Mouse (Mus musculus) G1E (cell line): ENCODE measurements around the gene Dyx1c1. TPM values are rescaled to one million over a fixed set of nuclear protein-coding genes. Genes with fewer than 3 reads are reported as not detected.

Source experiments
- ATAC-seq: 2 replicates; pipeline ENCODE4 v1.8.0; 2016; ENCODE audit warnings: mild to moderate bottlenecking; ENCODE audit not compliant: insufficient number of reproducible peaks, poor library complexity, low FRiP score, severe bottlenecking; ENCODE audit errors: extremely low read depth
- DNase-seq: peaks from one replicate; pipeline ENCODE4 v3.0.0; 2012; ENCODE audit warnings: low spot score
- H3K27me3 ChIP-seq: 2 replicates; pipeline ENCODE4 v1.6.1; 2012; ENCODE audit warnings: mild to moderate bottlenecking, low read length, inconsistent platforms; ENCODE audit not compliant: insufficient read depth
- H3K36me3 ChIP-seq: replicated peaks from 2 replicates; pipeline ENCODE3; 2012; ENCODE audit warnings: mild to moderate bottlenecking, inconsistent platforms
- H3K4me1 ChIP-seq: 2 replicates; pipeline ENCODE4 v1.6.1; 2012; ENCODE audit warnings: low read depth, low read length, inconsistent platforms, mixed read lengths; ENCODE audit not compliant: insufficient read depth
- H3K4me3 ChIP-seq: 2 replicates; pipeline ENCODE4 v1.5.1; 2012; ENCODE audit warnings: low read depth, mild to moderate bottlenecking, inconsistent platforms, low read length, moderate library complexity, mixed read lengths
- H3K9me3 ChIP-seq: replicated peaks from 2 replicates; pipeline ENCODE4 v1.6.1; 2012; ENCODE audit warnings: inconsistent platforms
- CTCF ChIP-seq: IDR thresholded peaks from 2 replicates; pipeline ENCODE4 v1.5.1; 2012; ENCODE audit warnings: low read depth, low read length, inconsistent platforms, mixed read lengths
- GATA1 ChIP-seq: IDR thresholded peaks from 2 replicates; pipeline ENCODE4 v1.6.1; 2012; ENCODE audit warnings: borderline replicate concordance, low read length, inconsistent platforms, mixed read lengths
- GATA2 ChIP-seq: IDR thresholded peaks from 2 replicates; pipeline ENCODE4 v1.6.1; 2012; ENCODE audit warnings: low read depth, low read length, inconsistent platforms, borderline replicate concordance
- POLR2AphosphoS5 ChIP-seq: IDR thresholded peaks from 2 replicates; pipeline ENCODE4 v1.6.1; 2012; ENCODE audit warnings: low read depth, low read length, inconsistent platforms; ENCODE audit not compliant: insufficient replicate concordance
- TAL1 ChIP-seq: conservative IDR thresholded peaks from 2 replicates; pipeline ENCODE4 v1.6.1; 2012; ENCODE audit warnings: low read depth, low read length, inconsistent platforms, mixed read lengths
- polyA plus RNA-seq: library from polyadenylated mRNA; stranded (reverse); fragments of >175 nt; gene quantifications from 2 replicates; pipeline ENCODE4 v1.2.3, GENCODE M21; 2012
- total RNA-seq, 2 experiments: library from RNA; stranded (forward) in 1 of 2; stranded (reverse) in 1 of 2; fragments of 200-1000 nt in 1 of 2; fragments of >200 nt in 1 of 2; fragmentation: Nextera tagmentation in 1 of 2; gene quantifications; 2 replicates each; pipeline ENCODE4 v1.2.3; 2014 to 2017

Dyx1c1 gene
- total and polyA plus RNA-seq, 3 experiments: 0.22 to 1.9 TPM; not detected in 1

GRCm38 (mm10) chr9:72969874-72970273, 11.3 kb downstream of the Dyx1c1 start:
- TF ChIP-seq TAL1 (no peak), CTCF (no peak), GATA1 (no peak), POLR2AphosphoS5 (no peak), GATA2 (no peak)
- no peak for ATAC-seq
- DNase-seq: no peak
- Histone ChIP-seq H3K4me1 (peaks cover 2% of the 10 kb centered on the region; the same call in 1 of the 2 replicates), H3K4me3 (no peak overlapping the region), H3K9me3 (no peaks in the 10 kb centered on the region), H3K36me3 (no peaks in the 10 kb centered on the region), H3K27me3 (peaks cover 3% of the 10 kb centered on the region; the same call in 1 of the 2 replicates)

GRCm38 (mm10) chr9:72972435-72972834, 13.8 kb downstream of the Dyx1c1 start:
- H3K4me3 ChIP-seq: no peak overlapping the region
- no peaks in the 10 kb centered on the region for H3K9me3 ChIP-seq
- ATAC-seq (no peak), DNase-seq (no peak)
- peaks cover 2% of the 10 kb centered on the region; the same call in 1 of the 2 replicates for H3K4me1 ChIP-seq
- H3K27me3 ChIP-seq: peaks cover 3% of the 10 kb centered on the region; the same call in 1 of the 2 replicates
- H3K36me3 ChIP-seq: no peaks in the 10 kb centered on the region
- TF ChIP-seq POLR2AphosphoS5 (no peak), TAL1 (no peak), CTCF (no peak), GATA2 (no peak)

- TF ChIP-seq GATA2 (no peak), CTCF (no peak), POLR2AphosphoS5 (no peak), GATA1 (no peak), TAL1 (no peak)
- H3K27me3 ChIP-seq: peaks cover 3% of the 10 kb centered on the region; the same call in 1 of the 2 replicates
- no peak overlapping the region for H3K4me3 ChIP-seq
- H3K36me3 ChIP-seq: no peaks in the 10 kb centered on the region
- H3K9me3 ChIP-seq: no peaks in the 10 kb centered on the region
- DNase-seq (no peak), ATAC-seq (no peak)
- peaks cover 2% of the 10 kb centered on the region; the same call in 1 of the 2 replicates for H3K4me1 ChIP-seq
These were observed 14.4 kb downstream of the Dyx1c1 start for GRCm38 (mm10) chr9:72972984-72973383.

- Histone ChIP-seq H3K27me3 (no peaks in the 10 kb centered on the region), H3K4me1 (peaks cover 2% of the 10 kb centered on the region; the same call in 1 of the 2 replicates), H3K36me3 (no peaks in the 10 kb centered on the region), H3K9me3 (no peaks in the 10 kb centered on the region), H3K4me3 (no peak overlapping the region)
- no peak for ATAC-seq
- no peak for DNase-seq
- TF ChIP-seq GATA1: no peak
- no peak for TF ChIP-seq TAL1
- no peak for TF ChIP-seq GATA2
- no peak for TF ChIP-seq CTCF
- TF ChIP-seq POLR2AphosphoS5: no peak
These were observed 16.1 kb downstream of the Dyx1c1 start for GRCm38 (mm10) chr9:72974734-72975133.

GRCm38 (mm10) chr9:72975242-72975641, 16.7 kb downstream of the Dyx1c1 start:
- Histone ChIP-seq H3K4me1 (no peaks in the 10 kb centered on the region), H3K36me3 (no peaks in the 10 kb centered on the region), H3K4me3 (no peak overlapping the region), H3K9me3 (no peaks in the 10 kb centered on the region), H3K27me3 (no peaks in the 10 kb centered on the region)
- no peak for DNase-seq
- no peak for TF ChIP-seq POLR2AphosphoS5
- no peak for TF ChIP-seq GATA1
- no peak for TF ChIP-seq GATA2
- TF ChIP-seq TAL1: no peak
- TF ChIP-seq CTCF: no peak
- no peak for ATAC-seq

GRCm38 (mm10) chr9:72983066-72983465, 24.5 kb downstream of the Dyx1c1 start:
- no peaks in the 10 kb centered on the region for H3K27me3 ChIP-seq
- peaks cover 24% of the 10 kb centered on the region for H3K4me1 ChIP-seq
- no peak for ATAC-seq
- H3K36me3 ChIP-seq: no peaks in the 10 kb centered on the region
- no peak overlapping the region for H3K4me3 ChIP-seq
- TF ChIP-seq CTCF (no peak), GATA1 (no peak), GATA2 (no peak), POLR2AphosphoS5 (no peak), TAL1 (no peak)
- no peaks in the 10 kb centered on the region for H3K9me3 ChIP-seq
- no peak for DNase-seq
